Mouse (Mus musculus) midbrain, postnatal 0 days (tissue): ENCODE measurements around the gene Gse1. TPM values are rescaled to one million over a fixed set of nuclear protein-coding genes. Genes with fewer than 3 reads are reported as not detected.

Experiments
- ATAC-seq: fragments of 200-750 bp; cut with Nextera tagmentation; 2 replicates; pipeline ENCODE4 v1.8.0; 2017; ENCODE audit warnings: moderate number of reproducible peaks, mild to moderate bottlenecking, moderate TSS enrichment, moderate library complexity; ENCODE audit not compliant: low FRiP score
- DNase-seq: peaks from one replicate; pipeline ENCODE4 v3.0.0-alpha.2; 2015; ENCODE audit warnings: low spot score
- H3K27ac ChIP-seq: fragments of 300-500 bp; sonication (generic); 2 replicates; pipeline ENCODE4 v1.5.1; 2014; ENCODE audit warnings: low read depth, mild to moderate bottlenecking, low read length, mixed read lengths
- H3K27me3 ChIP-seq: fragments of 300-500 bp; sonication (generic); 2 replicates; pipeline ENCODE4 v1.6.1; 2014; ENCODE audit warnings: low read length, control low read depth, mixed read lengths; ENCODE audit not compliant: insufficient read depth
- H3K36me3 ChIP-seq: fragments of 300-500 bp; sonication (generic); 2 replicates; pipeline ENCODE4 v1.6.1; 2014; ENCODE audit warnings: low read length, control low read depth, mixed read lengths; ENCODE audit not compliant: insufficient read depth
- H3K4me1 ChIP-seq: fragments of 300-500 bp; sonication (generic); 2 replicates; pipeline ENCODE4 v1.6.1; 2014; ENCODE audit warnings: mild to moderate bottlenecking, control low read depth, antibody characterized with exemption, low read length, mixed read lengths; ENCODE audit not compliant: insufficient read depth
- H3K4me2 ChIP-seq: fragments of 300-500 bp; sonication (generic); 2 replicates; pipeline ENCODE4 v1.6.1; 2014; ENCODE audit warnings: low read depth, mild to moderate bottlenecking, low read length, mixed read lengths; ENCODE audit not compliant: poor library complexity, severe bottlenecking
- H3K4me3 ChIP-seq: fragments of 300-500 bp; sonication (generic); 2 replicates; pipeline ENCODE4 v1.5.1; 2014; ENCODE audit warnings: low read depth, mild to moderate bottlenecking, low read length, moderate library complexity
- H3K9ac ChIP-seq: fragments of 300-500 bp; sonication (generic); replicated peaks from 2 replicates; pipeline ENCODE4 v1.6.1; 2014; ENCODE audit warnings: mild to moderate bottlenecking, low read length, moderate library complexity, mixed read lengths; ENCODE audit not compliant: poor library complexity, severe bottlenecking
- H3K9me3 ChIP-seq: fragments of 300-500 bp; sonication (generic); 2 replicates; pipeline ENCODE4 v1.6.1; 2016; ENCODE audit warnings: low read length, control low read depth
- CTCF ChIP-seq: IDR thresholded peaks from 2 replicates; pipeline ENCODE4 v1.5.1; 2016; ENCODE audit warnings: antibody characterized with exemption, mild to moderate bottlenecking
- WGBS: fragments of 180-500 bp; shearing (Covaris S2); extraction: QIAGEN DNeasy Blood & Tissue Kit; methylation state at CpG from one replicate; pipeline ENCODE4 v1.1.7; 2014; 5-methylcytosine and 5-hydroxymethylcytosine counted together
- polyA plus RNA-seq: library from polyadenylated mRNA; unstranded; fragments of >200 nt; fragmentation: Nextera tagmentation; extraction: Ambion mirVana; gene quantifications from 2 replicates; pipeline ENCODE4 v1.2.1, GENCODE M21; 2015
- total RNA-seq: library from RNA; depleted of rRNA; stranded (reverse); fragments of >200 nt; gene quantifications from 2 replicates; pipeline ENCODE4 v1.2.3, GENCODE M21; 2014

Gene Gse1
- total and polyA plus RNA-seq, 2 experiments from 2014 or later, result 12.4 to 51.3 TPM

- ATAC-seq (no peak), DNase-seq (no peak)
- no peaks in the 10 kb centered on the region for H3K27me3 ChIP-seq
- 0 out of 2 replicates have a peak overlapping the region, but pooled peaks have one; percentile 17 for H3K4me3 ChIP-seq
- no peak for TF ChIP-seq CTCF
- 63% methylated on average over 16 of the region's 16 CpGs for WGBS
- H3K9ac ChIP-seq, result peak overlapping the region; percentile 25
- no peak overlapping the region for H3K27ac ChIP-seq
- no peaks in the 10 kb centered on the region for H3K9me3 ChIP-seq
- H3K4me2 ChIP-seq, result peak overlapping the region; percentile 97
- no peaks in the 10 kb centered on the region for H3K36me3 ChIP-seq
- H3K4me1 ChIP-seq, result peaks cover 56% of the 10 kb centered on the region
These were observed 265.5 kb downstream of the Gse1 start for GRCm38 (mm10) chr8:120493508-120494464.

- ATAC-seq (no peak), DNase-seq (peak; percentile 69)
- peak overlapping the region; percentile 97 for H3K4me2 ChIP-seq
- no peaks in the 10 kb centered on the region for H3K36me3 ChIP-seq
- H3K9ac ChIP-seq, result peak overlapping the region; percentile 44; the same call in 1 of the 2 replicates
- H3K4me3 ChIP-seq, result peak overlapping the region; percentile 13
- H3K9me3 ChIP-seq, result no peaks in the 10 kb centered on the region
- peak overlapping the region; percentile 51; the same call in 1 of the 2 replicates for H3K27ac ChIP-seq
- TF ChIP-seq CTCF, result no peak
- H3K27me3 ChIP-seq, result no peaks in the 10 kb centered on the region
- H3K4me1 ChIP-seq, result peaks cover 62% of the 10 kb centered on the region
- WGBS, result 27% methylated on average over 15 of the region's 15 CpGs
These were observed 266.6 kb downstream of the Gse1 start for GRCm38 (mm10) chr8:120494903-120495302.

- peaks cover 62% of the 10 kb centered on the region for H3K4me1 ChIP-seq
- H3K36me3 ChIP-seq, result no peaks in the 10 kb centered on the region
- H3K4me2 ChIP-seq, result peak overlapping the region; percentile 97
- DNase-seq, result no peak
- no peak overlapping the region for H3K4me3 ChIP-seq
- ATAC-seq, result no peak
- H3K9ac ChIP-seq, result no peak overlapping the region
- H3K27ac ChIP-seq, result peak overlapping the region; percentile 51; the same call in 1 of the 2 replicates
- WGBS, result 73% methylated on average over 5 of the region's 5 CpGs
- H3K27me3 ChIP-seq, result no peaks in the 10 kb centered on the region
- H3K9me3 ChIP-seq, result no peaks in the 10 kb centered on the region
- no peak for TF ChIP-seq CTCF
These were observed 267.2 kb downstream of the Gse1 start for GRCm38 (mm10) chr8:120495461-120495860.

- Histone ChIP-seq H3K27me3 (no peaks in the 10 kb centered on the region), H3K36me3 (no peaks in the 10 kb centered on the region), H3K9me3 (no peaks in the 10 kb centered on the region), H3K4me2 (no peak overlapping the region), H3K9ac (no peak overlapping the region), H3K27ac (no peak overlapping the region), H3K4me3 (no peak overlapping the region), H3K4me1 (peaks cover 59% of the 10 kb centered on the region)
- 96% methylated on average over 15 of the region's 15 CpGs for WGBS
- DNase-seq (no peak), ATAC-seq (no peak)
- no peak for TF ChIP-seq CTCF
These were observed 268.2 kb downstream of the Gse1 start for GRCm38 (mm10) chr8:120496478-120496877.

GRCm38 (mm10) chr8:120497503-120497946 is 269.3 kb downstream of the Gse1 start:
- 0 out of 2 replicates have a peak, but pooled peaks have one; percentile 39 for ATAC-seq
- DNase-seq, result peak; percentile 45
- peak overlapping the region; percentile 38 for H3K4me2 ChIP-seq
- H3K4me3 ChIP-seq, result no peak overlapping the region
- H3K9ac ChIP-seq, result peak overlapping the region; percentile 19; the same call in 1 of the 2 replicates
- peak overlapping the region; percentile 59; the same call in 1 of the 2 replicates for H3K27ac ChIP-seq
- no peak for TF ChIP-seq CTCF
- 10% methylated on average over 11 of the region's 11 CpGs for WGBS
- H3K36me3 ChIP-seq, result no peaks in the 10 kb centered on the region
- H3K9me3 ChIP-seq, result no peaks in the 10 kb centered on the region
- no peaks in the 10 kb centered on the region for H3K27me3 ChIP-seq
- peaks cover 48% of the 10 kb centered on the region for H3K4me1 ChIP-seq
